Mouse (Mus musculus) left cerebral cortex, postnatal 36 days (tissue): ENCODE results near the gene Lta. TPM values are rescaled to one million over a fixed set of nuclear protein-coding genes. Genes with fewer than 3 reads are reported as not detected.

Experiments
- DNase-seq, 2 experiments: peaks; one replicate each; pipeline ENCODE4 v3.0.0; 2021 to 2022; ENCODE audit warnings: low spot score in 2 of 2, mixed read lengths in 1 of 2
- intact Hi-C: fragments of 180-260 bp; cut with DNase I; formaldehyde crosslinking; loops from one replicate; pipeline ENCODE4 v1.15.1; 2025
- total RNA-seq, 2 experiments: library from RNA; stranded (reverse); gene quantifications; 2 replicates each; pipeline ENCODE4 v1.2.3; 2021

Lta gene
- total RNA-seq, 2 experiments from 2014 or later: 0.44 to 1.1 TPM

DNA sequence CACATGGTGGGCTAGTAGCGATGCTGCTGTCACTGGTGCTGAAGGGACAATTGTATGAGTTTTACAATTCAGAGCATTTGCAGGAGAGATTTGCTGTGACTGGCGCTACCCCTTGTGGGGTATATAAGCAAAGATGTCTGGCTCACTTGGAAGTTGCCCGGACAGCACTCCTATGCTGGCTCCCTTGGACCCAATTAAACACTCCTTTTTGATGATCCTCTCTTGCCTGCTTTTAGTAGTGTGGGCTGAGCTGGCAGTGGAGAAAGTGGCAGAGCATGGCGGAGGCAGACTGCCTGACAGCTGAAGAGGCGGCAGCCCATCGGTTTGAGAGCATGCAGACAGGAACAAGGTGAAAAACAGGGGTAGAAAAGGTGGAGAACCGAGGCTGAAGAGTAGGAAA, 37.4 kb downstream of the Lta start:
- DNase-seq: no peak
- intact Hi-C loops: no loop called here

DNA sequence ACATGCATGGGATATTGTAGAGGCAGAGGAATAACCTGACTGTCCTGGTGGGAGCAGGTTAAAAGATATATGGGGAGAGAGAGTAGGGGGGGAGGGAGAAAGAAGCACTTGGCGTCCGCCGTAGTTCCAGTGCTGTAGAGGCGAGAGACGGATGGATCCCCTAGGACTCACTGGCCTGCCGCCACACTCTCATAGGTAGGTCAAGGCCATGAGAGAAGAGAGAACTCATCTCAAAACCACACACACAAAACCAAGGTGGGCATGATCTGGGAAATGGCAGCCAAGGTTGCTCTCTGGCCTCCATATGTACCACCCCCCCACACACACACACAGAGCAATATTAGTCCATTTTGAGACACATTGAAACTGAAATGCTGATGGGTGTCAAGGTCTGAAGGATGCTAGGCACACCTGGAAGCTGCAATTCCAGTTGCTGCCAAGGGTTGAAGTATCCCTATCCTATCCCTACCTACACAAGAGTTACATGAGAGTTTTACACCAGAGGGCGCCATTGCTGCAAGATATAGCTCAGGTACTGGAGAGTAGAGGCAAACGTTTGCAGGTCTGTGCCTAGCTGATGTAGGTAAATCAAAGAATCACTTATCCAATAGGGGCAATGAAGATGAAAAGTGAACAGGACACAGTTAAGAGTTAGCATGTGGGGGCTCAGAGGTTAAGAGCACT, 38.7 kb downstream of the Lta start:
- intact Hi-C loops: no loop called here
- DNase-seq: peak in 1 of 2 experiments; percentile 46

DNA sequence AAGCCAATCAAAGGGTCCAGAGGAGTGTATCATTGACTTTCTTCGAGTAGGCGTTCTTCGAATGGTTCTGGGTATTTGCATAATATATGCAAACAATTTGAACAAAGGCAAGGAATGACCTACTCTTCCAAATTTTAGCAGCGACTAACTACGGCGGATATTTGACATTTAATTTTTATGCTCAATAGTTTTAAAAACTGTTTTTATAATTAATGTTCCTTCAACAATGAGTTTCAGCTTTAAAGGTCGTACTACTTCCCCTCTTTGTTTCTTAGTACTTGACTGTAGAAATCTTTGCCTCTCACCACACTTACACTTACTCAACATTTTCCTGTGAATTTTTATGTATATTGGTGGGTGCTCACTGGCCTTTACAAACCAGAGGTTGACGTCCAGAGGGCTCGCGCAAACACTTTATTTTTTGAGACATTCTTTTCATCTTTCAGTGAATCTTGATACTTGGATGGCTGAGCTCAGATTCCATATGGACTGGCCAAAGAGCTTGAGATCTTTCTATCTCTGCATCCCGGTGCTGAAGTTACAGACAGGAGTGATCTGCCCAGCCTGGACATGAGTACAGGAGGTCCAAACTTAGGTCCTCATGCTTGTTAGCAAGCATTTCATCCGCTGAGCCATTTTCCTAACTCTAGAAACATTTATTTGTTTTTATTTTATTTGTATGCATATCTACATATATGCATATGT, 39.5 kb downstream of the Lta start:
- DNase-seq: no peak
- intact Hi-C loops: loop anchor here (2.0 kb wide), 1 partner anchor 71 kb away; no protein-coding TSS in a partner anchor

DNA sequence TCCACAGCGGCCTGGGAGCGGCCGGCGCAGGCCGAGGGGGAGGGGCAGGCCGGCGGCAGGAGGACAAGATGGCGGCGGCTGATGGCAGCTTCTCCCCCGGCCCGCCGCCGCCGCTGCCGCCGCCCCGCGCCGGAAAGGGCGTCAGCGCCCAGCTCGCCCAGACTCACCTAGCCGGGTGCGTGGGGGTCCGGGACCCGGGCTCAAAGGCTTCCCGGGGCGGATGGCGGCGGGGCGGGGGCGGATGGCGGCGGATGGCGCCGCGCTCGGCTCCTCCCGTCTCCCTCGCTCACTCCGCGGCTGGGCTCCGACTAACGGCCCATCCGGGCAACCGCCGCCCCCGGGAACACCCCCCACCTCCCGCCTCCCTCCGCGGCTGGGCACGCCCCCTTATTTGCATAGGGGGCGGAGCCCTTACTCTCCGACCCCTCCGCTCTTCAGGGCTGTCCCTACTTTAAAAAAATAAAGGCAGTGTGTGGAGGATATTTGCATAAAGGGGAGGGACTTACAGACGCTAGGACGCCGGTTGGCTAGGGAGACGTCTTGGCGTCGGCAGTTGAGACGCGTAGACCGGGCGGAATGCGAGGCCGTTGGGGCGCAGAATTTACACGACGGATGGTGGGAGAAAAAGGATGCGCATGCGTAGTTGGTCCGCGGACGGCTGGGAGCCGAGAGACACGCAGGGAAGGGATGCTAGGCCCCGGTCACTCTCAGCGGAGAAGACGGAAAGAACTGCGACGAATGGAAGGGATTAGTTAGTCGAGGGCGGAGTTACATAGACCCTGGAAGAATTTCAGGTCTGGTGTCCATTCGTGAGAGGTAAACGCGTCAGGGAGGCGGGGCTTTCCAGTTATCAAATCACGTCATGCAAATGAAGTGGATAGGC, 40.3 kb downstream of the Lta start, which contains the start of gene Prrc2a:
Prrc2a (minus strand) TSS at position 330 of the 883 bp plus-strand sequence.
- DNase-seq: peak; percentile 99
- intact Hi-C loops: loop anchor here (1.0 to 2.0 kb wide), 2 partner anchors 30 to 72 kb away; partner anchors contain the start of gene Bag6

DNA sequence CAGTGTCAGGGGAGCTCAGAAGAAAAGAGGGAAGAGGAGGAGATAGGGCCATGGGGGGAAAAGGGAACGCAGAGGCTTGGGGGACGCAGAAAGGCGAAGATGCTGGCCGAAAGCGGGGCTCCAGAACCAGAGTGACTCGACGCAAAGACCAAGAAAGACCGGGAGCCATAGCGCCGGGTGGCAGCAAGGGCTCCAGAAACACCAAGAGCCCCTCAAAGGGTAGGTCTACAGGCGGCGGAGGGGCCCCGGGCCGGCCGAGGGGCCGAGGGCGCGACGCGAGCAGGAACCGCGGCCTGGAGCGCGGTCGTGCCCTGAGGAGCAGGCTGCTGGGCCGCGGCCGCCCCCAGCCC, 41.0 kb downstream of the Lta start:
- intact Hi-C loops: loop anchor here (1.0 to 2.0 kb wide), 2 partner anchors 29 to 73 kb away; partner anchors contain the start of gene Bag6

DNA sequence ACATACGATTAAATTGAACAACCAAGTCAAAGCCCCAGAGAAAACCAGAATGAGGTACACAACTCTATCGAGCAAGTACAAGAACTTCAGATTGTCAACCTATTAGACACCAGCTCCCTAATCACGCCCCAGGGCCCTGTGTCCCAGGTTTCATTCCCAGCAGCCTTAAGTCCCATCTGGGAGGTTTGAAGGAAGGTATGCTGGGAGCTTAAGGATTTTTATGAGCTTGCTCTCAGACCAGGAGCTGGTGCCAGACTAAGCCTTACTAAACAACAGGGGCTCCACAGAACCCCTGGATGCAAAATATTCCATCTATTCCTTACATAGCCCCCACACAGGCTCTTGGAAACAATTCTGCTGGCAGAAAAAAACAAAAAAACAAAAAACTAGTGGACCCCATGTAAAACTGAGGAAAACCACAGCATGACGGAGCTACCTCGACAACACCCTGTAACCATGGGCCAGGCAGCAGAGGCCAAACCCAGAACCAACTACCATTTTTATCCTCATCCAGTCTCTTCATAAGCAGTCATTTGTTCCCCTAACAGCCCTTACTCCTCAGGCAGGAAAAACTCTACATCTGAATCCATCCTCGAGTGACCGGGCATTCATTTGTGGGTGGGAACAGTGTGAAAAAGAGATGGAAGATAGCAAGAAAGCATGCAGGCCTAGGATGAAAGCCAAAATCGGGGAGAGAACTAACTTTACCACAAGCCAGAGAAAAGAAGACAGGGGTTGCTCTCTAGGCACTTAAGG, 41.6 kb downstream of the Lta start:
- intact Hi-C loops: loop anchor here (1.0 to 2.0 kb wide), 2 partner anchors 28 to 73 kb away; partner anchors contain the start of gene Bag6
- no peak for DNase-seq

More for the DNA sequence above, 41.0 kb downstream of the Lta start:
- DNase-seq: no peak

DNA sequence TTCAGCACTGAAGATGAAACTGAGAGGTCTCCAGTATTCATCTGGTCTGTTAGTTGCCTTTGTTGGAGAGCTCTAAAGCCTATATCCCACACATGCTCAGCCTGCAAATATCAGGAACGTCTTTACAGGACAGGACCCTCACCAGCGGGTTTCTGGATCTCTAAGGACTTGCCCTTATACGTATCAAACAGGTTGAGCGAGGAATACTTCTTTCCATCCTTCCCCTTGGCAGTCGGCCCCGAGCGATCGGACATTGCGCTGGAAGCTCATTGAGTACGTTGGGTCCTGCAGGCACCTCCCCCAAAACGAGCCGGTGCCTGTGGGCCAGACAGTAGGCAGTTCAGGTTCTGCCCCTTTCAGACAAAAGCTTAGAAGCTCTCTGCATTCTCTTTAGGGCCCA, 42.4 kb downstream of the Lta start:
- no peak for DNase-seq
- intact Hi-C loops: no loop called here

DNA sequence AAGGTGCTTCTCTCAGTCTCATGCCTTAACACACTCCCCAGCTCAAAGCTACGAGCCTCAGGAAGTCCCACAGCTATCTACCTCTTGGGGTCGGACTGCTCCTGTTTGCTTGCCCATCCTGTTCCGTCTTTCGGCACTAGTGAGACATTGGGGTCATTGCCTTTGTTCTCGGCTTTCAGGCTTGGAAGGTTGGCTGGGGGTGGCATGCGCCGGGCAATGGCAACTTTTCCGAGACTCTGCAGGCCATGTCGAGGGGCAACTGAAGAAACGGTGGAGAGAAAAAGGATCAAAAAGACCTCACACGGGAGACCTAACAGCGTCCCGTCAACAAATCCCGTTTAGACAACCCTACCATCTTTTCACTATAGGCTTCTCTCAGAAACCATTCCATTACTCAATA, 43.0 kb downstream of the Lta start:
- DNase-seq: no peak
- intact Hi-C loops: no loop called here

DNA sequence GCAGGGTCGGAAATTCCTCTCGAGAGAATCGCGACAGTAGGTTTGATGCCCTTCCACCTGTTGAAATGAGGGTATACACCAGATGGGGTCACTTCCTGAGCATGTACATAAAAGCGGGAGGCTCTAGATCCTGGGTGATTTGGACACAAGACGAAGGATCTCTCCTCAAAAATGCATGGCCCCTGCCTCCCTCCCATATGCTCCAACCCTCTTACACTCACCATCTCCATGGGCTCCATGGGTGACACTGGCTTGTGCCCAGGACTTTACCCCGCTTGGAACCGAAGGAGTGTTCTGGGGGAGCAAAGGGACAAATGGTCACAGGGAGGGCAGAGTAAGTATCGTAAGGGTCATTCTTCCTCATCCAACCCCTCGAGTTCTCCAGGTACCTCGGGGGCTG, 43.7 kb downstream of the Lta start:
- DNase-seq: no peak
- intact Hi-C loops: no loop called here

DNA sequence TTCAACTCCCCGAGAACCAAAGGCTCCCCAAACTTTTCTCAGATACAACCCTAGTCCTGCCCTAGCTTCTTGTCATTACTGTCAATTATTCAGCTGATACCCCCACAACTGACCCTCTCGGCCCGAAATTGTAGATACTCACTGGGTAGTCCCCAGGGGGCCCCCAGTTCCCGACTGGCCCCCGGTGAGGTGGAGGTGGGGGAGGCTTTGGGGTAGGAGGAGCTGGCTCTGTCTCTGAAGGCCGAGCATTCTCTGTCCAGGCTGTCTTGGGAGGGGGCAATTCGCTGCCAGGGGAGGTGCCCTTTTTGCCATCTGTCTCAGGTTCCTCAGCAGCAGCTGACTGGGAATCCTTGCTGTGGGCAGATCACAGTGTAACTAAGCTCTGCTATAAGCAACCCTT, 45.5 kb downstream of the Lta start:
- intact Hi-C loops: no loop called here
- no peak for DNase-seq

DNA sequence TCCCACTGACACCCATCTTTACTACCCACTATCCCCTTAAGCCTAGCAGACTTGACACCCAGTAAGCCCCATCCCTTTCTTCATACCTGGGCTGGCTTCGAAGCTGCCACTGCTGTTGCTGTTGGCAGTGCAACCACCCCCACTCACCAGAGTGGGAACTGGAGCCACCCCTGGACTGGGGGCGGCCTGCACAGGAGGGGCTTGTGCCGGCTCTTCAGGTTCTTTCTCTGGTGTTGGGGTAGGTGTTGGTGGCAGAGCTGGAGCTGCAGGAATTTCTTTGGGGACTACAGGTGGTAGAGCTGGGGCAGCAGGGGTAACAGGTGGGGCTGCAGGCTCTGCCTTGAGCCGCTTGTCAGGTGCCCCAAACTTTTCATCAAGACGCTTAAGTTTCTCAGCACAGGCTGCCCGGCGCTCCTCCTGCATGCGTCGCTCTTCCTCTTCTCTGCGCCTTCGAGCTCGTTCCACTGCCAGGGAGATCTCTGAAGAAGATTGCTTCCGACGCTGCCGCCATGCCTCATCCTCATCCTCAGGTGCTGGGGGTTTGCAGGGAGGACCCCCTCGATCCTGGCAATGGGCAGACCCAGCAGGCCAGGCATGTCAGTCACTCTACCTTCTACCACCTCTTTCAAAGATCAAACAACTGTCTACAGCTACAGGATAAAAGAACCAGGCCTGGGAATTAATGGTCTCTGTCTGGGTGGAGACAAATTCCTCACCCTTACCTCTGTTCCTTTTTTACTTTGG, 46.1 kb downstream of the Lta start:
- intact Hi-C loops: no loop called here
- no peak for DNase-seq

DNA sequence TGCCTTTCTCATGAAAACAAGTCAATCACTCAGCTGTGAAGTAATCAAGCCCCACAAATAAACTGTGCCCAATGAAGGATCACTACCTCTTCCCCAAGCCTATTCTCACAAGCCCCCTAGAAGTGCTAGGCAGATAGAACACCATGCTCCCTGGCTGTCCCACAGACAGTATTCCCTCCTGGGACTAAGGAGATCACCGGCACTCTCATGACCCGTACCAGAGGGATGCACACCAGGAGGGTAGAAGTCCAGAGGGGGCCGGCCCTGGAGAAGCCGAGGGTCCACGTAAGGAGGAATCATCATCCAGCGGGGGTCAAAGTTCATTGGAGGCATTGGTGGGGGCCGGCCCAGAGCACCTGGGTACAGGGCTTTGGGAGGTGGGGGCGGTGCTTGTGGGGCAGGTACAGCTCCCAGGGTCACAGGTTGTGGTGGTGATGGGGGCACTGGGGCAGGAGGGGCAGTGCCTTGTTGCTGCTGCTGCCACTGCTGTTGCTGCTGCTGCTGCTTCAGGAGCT, 47.4 kb downstream of the Lta start:
- no peak for DNase-seq
- intact Hi-C loops: no loop called here

DNA sequence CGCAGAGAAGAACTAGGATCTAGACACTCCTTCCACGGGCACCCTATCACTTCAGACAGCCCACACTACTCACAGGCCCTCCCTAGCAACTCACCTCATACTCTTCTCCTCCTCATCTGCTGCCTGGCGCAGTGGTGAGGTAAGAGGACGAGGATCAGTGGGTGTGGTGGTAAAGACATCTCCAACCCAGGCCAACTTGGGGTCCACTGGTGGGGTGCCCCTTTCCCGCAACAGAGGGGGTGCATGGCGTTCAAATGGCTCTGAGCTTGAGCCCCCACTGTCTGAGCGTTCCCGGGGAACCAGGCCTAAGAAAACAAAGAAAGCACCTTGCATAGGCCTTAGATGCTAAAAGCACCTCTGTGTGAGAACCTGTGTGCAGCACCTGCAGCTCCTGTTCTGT, 47.9 kb downstream of the Lta start:
- no peak for DNase-seq
- intact Hi-C loops: no loop called here

DNA sequence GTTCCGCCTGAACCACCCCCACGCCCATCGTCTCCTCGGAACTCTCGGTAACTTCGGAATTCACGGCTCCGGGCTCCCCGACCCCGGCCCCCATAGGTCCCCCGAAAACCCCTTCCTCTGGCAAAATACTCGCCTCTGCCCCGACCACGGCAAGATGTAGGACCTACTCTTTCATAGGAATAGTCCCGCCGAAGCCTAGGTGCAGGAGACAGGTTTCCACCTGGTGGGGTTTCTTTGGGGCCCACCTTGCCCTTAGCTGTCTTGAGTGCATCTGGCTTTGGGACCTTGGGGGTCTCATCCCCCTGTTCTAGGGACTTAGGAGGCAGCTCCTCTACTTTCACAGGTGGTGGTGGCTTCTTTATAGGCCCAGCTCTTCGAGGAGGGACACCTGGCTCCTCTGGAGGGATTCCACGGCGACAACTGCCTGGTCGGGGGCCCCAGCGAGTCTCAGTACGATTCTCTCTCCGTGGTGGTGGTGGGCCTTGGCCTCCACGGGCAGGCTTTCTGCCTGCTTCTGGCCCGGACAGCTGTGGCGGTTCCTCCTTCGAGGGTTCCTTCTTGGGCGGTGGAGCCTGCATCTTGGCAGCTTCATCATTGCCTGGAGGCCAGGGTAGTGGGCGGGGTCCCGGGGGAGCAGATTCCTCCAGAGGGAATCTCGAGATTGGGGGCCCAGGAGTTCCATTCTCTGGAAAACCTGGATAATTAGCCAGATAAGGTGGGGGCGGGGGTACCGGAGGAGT, 48.5 kb downstream of the Lta start:
- intact Hi-C loops: no loop called here
- DNase-seq: no peak

DNA sequence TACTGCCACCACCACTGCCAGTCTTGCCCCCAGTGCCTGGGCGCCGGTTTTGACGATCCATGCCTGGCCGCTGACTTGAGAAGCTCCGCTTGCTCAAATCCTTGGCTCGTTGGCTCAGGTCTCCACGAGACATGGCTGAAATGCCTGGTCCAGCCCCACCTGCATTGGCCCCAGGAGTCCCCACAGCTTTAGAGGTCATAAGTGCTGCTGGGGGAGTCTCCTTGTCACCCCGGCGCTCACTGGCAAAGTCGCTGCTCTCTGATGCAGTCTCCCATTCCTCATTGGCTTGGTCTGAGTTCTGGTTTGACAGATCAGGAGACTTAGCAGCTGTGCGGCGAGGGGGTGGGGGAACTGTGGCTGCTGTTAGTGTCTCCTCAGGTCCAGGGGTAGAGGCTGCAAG, 49.7 kb downstream of the Lta start:
- intact Hi-C loops: no loop called here
- DNase-seq: no peak

DNA sequence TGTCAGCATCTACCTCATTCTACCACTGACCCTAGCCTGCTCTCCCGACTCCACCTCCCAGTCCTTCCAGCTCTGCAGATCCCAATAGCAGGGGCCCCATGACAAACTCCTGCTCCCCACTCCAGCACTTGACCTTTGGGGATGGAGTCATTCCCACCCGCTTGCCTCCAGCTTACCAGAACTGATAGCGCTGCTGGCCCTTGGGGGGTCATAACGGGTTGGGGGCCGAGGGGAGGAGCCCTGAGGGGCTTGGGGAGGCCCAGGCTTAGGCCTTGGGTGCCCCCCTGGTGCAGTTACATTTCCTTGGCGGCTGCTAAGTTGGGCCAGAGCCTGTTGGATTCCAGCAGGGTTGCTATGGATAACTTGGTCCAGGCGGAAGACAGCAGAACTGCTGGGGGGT, 50.5 kb downstream of the Lta start:
- no peak for DNase-seq
- intact Hi-C loops: no loop called here

DNA sequence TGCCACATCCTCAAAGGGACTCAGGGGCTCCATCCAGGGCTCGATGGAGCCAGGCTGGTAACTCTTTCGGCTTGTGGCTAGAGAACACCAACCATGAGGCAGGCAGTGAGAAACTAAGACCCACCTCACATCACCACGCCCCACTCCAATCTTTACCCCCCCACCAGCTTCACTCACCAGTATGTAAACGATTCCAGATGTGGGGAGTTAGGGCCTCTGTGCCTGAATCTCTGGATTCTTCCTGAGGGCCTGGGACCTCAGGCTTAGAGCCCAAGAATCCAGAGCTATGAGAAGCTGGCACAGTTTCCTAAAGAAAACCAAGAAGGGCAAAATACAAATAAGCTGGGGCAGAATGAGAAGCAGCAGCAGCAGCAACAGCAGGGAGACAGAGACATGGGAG, 51.2 kb downstream of the Lta start:
- DNase-seq: no peak
- intact Hi-C loops: no loop called here
